14 mouse cellular contexts compared by ENCODE assay signal in genomic region chr7:29461557-29461956, GRCm38 (mm10). TPM values are rescaled to one million over a fixed set of nuclear protein-coding genes. Genes with fewer than 3 reads are reported as not detected.
A peak's percentile ranks its signal among the peaks of the same experiment; 100 is the strongest.
DNase-seq lines count a peak whose midpoint lies in the region; ATAC-seq and TF ChIP-seq lines count a peak whose summit lies in the region.
"Had no signal": no experiment of that assay in that cellular context is flagged by ENCODE, and none has a peak within 500 bp of the region (broad histone marks: within the 10 kb centered on the region; RNA-seq: fewer than 3 reads in every experiment).

No protein-coding gene starts in this region.

- H3K4me2 ChIP-seq in limb, embryonic 15.5 days: no peak overlapping the region
- no peak overlapping the region for H3K4me2 ChIP-seq in intestine, postnatal 0 days (replicated peaks; ENCODE audit: low read depth)
- H3K4me2 ChIP-seq: forebrain, embryonic 13.5 days had no signal

- no peak overlapping the region for H3K9ac ChIP-seq in limb, embryonic 15.5 days
- no peak overlapping the region for H3K9ac ChIP-seq in intestine, postnatal 0 days (ENCODE audit: low read depth, low read length)
- H3K9ac ChIP-seq: forebrain, embryonic 13.5 days; liver, embryonic 14.5 days had no signal

- peaks cover 42% of the 10 kb centered on the region for H3K4me1 ChIP-seq in limb, embryonic 15.5 days
- H3K4me1 ChIP-seq in intestine, postnatal 0 days (replicated peaks; ENCODE audit: control insufficient read depth, insufficient read depth, low read length): 0 out of 2 replicates have a peak, but pooled peaks cover 5% of the 10 kb centered on the region

- no peak overlapping the region for H3K4me3 ChIP-seq in limb, embryonic 15.5 days
- H3K4me3 ChIP-seq in intestine, postnatal 0 days (ENCODE audit: low read depth, low read length): no peak overlapping the region
- H3K4me3 ChIP-seq: forebrain, embryonic 13.5 days had no signal

- no peaks in the 10 kb centered on the region for H3K36me3 ChIP-seq in limb, embryonic 15.5 days
- H3K36me3 ChIP-seq in intestine, postnatal 0 days (ENCODE audit: control insufficient read depth, insufficient read depth): peaks cover 11% of the 10 kb centered on the region; the same call in 1 of the 2 replicates

- DNase-seq in frontal cortex, postnatal 10 days (ENCODE audit: low spot score in 2 of 2): no peak
- peak; percentile 20 for DNase-seq in thymus, postnatal 0 days (ENCODE audit: low spot score)
- DNase-seq in thymus, postnatal 10 days (ENCODE audit: low spot score in 2 of 2): no peak
- DNase-seq in B cell, adult 2 months: no peak
- DNase-seq in left cerebral cortex, adult 8-10 months (ENCODE audit: low spot score in 2 of 2): no peak
- DNase-seq: adrenal gland, postnatal 14 days; cerebellum, postnatal 10 days; layer of hippocampus, adult 9-11 months had no signal

- peak overlapping the region; percentile 28; the same call in 1 of the 2 replicates for H3K27ac ChIP-seq in limb, embryonic 15.5 days
- no peak overlapping the region; the same call in 1 of the 2 replicates for H3K27ac ChIP-seq in intestine, postnatal 0 days (ENCODE audit: low read depth, low read length)
- H3K27ac ChIP-seq: forebrain, embryonic 13.5 days; liver, embryonic 14.5 days had no signal

- ATAC-seq in frontal cortex, adult (ENCODE audit: low TSS enrichment): peak; percentile 27; the same call in 1 of the 2 replicates
- ATAC-seq in limb, embryonic 15.5 days (ENCODE audit: insufficient number of reproducible peaks, low FRiP score, low TSS enrichment, low read depth): no peak
- ATAC-seq in intestine, postnatal 0 days: no peak
- ATAC-seq: forebrain, embryonic 13.5 days; Patski had no signal

- TF ChIP-seq CTCF in intestine, postnatal 0 days (IDR thresholded peaks at IDR 0.05; ENCODE audit: low read depth): no peak

- H3K27me3 ChIP-seq in limb, embryonic 15.5 days: no peaks in the 10 kb centered on the region
- no peaks in the 10 kb centered on the region for H3K27me3 ChIP-seq in intestine, postnatal 0 days (replicated peaks; ENCODE audit: control insufficient read depth, insufficient read depth, low read length)
- H3K27me3 ChIP-seq: forebrain, embryonic 13.5 days; Patski had no signal

- no peaks in the 10 kb centered on the region for H3K9me3 ChIP-seq in limb, embryonic 15.5 days
- H3K9me3 ChIP-seq in intestine, postnatal 0 days (ENCODE audit: control insufficient read depth): no peaks in the 10 kb centered on the region
- H3K9me3 ChIP-seq: forebrain, embryonic 13.5 days had no signal

- 62% methylated on average over 10 of the region's 10 CpGs for WGBS in limb, embryonic 15.5 days
- 70% methylated on average over 10 of the region's 10 CpGs for WGBS in intestine, postnatal 0 days

RNA-seq across cellular contexts. Expression of gene Sipa1l3, which starts 56.9 kb away (rescaled TPM):
- polyA plus RNA-seq in thymus, postnatal 0 days (2015; fragmentation: Nextera tagmentation; extraction: Ambion mirVana): 5.3 and 5.9 TPM in 2 replicates
- polyA plus RNA-seq in limb, embryonic 15.5 days (2015; fragmentation: Nextera tagmentation; extraction: Ambion mirVana): 19.1 and 20.5 TPM in 2 replicates
- polyA plus RNA-seq in intestine, postnatal 0 days (2015; fragmentation: Nextera tagmentation; extraction: Ambion mirVana): 22.0 and 25.6 TPM in 2 replicates
- total RNA-seq in left cerebral cortex, adult 8-10 months (2022): 10 to 100 TPM; 55.2 to 64.7 (median 57.8) TPM
